Mouse (Mus musculus) midbrain, embryonic 11.5 days (tissue): ENCODE results near the gene Frmd5. TPM values are rescaled to one million over a fixed set of nuclear protein-coding genes. Genes with fewer than 3 reads are reported as not detected.
A peak's percentile ranks its signal among the peaks of the same experiment; 100 is the strongest.

Experiments used
- ATAC-seq: fragments of 200-750 bp; cut with Nextera tagmentation; 2 replicates; pipeline ENCODE4 v1.8.0; 2017; ENCODE audit warnings: moderate TSS enrichment, moderate library complexity; ENCODE audit not compliant: low FRiP score
- DNase-seq: peaks from one replicate; pipeline ENCODE4 v3.0.0; 2015; ENCODE audit warnings: low spot score; ENCODE audit errors: missing footprints
- H3K27ac ChIP-seq: fragments of 300-500 bp; sonication (generic); 2 replicates; pipeline ENCODE4 v1.5.1; 2014; ENCODE audit warnings: low read depth, low read length
- H3K27me3 ChIP-seq: fragments of 300-500 bp; sonication (generic); 2 replicates; pipeline ENCODE4 v1.6.1; 2014; ENCODE audit warnings: mild to moderate bottlenecking, low read length, moderate library complexity, mixed read lengths; ENCODE audit not compliant: control insufficient read depth, insufficient read depth
- H3K36me3 ChIP-seq: fragments of 300-500 bp; sonication (generic); 2 replicates; pipeline ENCODE4 v1.6.1; 2014; ENCODE audit warnings: mild to moderate bottlenecking, low read length, moderate library complexity, mixed read lengths; ENCODE audit not compliant: control insufficient read depth, insufficient read depth
- H3K4me1 ChIP-seq: fragments of 300-500 bp; sonication (generic); 2 replicates; pipeline ENCODE4 v1.6.1; 2014; ENCODE audit warnings: low read length; ENCODE audit not compliant: control insufficient read depth, insufficient read depth
- H3K4me2 ChIP-seq: fragments of 300-500 bp; sonication (generic); 2 replicates; pipeline ENCODE4 v1.6.1; 2014; ENCODE audit warnings: mild to moderate bottlenecking, moderate library complexity
- H3K4me3 ChIP-seq: fragments of 300-500 bp; sonication (generic); 2 replicates; pipeline ENCODE4 v1.5.1; 2014; ENCODE audit warnings: low read depth, low read length
- H3K9ac ChIP-seq: fragments of 300-500 bp; sonication (generic); 2 replicates; pipeline ENCODE4 v1.6.1; 2014; ENCODE audit warnings: low read length
- H3K9me3 ChIP-seq: fragments of 300-500 bp; sonication (generic); 2 replicates; pipeline ENCODE4 v1.6.1; 2016; ENCODE audit warnings: low read length; ENCODE audit not compliant: control insufficient read depth
- WGBS: fragments of 180-500 bp; shearing (Covaris S2); extraction: QIAGEN DNeasy Blood & Tissue Kit; methylation state at CpG from one replicate; pipeline ENCODE4 v1.1.7; 2014; 5-methylcytosine and 5-hydroxymethylcytosine counted together
- polyA plus RNA-seq: library from polyadenylated mRNA; unstranded; fragments of >200 nt; fragmentation: Nextera tagmentation; extraction: Ambion mirVana; gene quantifications from 2 replicates; pipeline ENCODE4 v1.2.1, GENCODE M21; 2014

The Frmd5 gene
- polyA plus RNA-seq, 1 experiment from 2014 or later, result 12.7 TPM

GRCm38 (mm10) chr2:121723796-121724195 lies 83.1 kb downstream of the Frmd5 start:
- 86% methylated on average over 8 of the region's 8 CpGs for WGBS
- H3K4me1 ChIP-seq, result no peaks in the 10 kb centered on the region
- no peak overlapping the region for H3K4me2 ChIP-seq
- no peak overlapping the region for H3K27ac ChIP-seq
- H3K4me3 ChIP-seq, result no peak overlapping the region
- ATAC-seq, result no peak
- H3K9me3 ChIP-seq, result no peaks in the 10 kb centered on the region
- no peaks in the 10 kb centered on the region for H3K27me3 ChIP-seq
- DNase-seq, result peak; percentile 65
- H3K9ac ChIP-seq, result no peak overlapping the region
- H3K36me3 ChIP-seq, result no peaks in the 10 kb centered on the region

- no peaks in the 10 kb centered on the region for H3K36me3 ChIP-seq
- H3K4me2 ChIP-seq, result no peak overlapping the region
- H3K9ac ChIP-seq, result no peak overlapping the region
- no peak for DNase-seq
- no peak overlapping the region for H3K4me3 ChIP-seq
- H3K27ac ChIP-seq, result no peak overlapping the region
- no peaks in the 10 kb centered on the region for H3K9me3 ChIP-seq
- no peak for ATAC-seq
- WGBS, result 74% methylated on average over 6 of the region's 6 CpGs
- H3K4me1 ChIP-seq, result no peaks in the 10 kb centered on the region
- no peaks in the 10 kb centered on the region for H3K27me3 ChIP-seq
These were observed 87.9 kb downstream of the Frmd5 start for GRCm38 (mm10) chr2:121719000-121719399.

- H3K4me2 ChIP-seq, result no peak overlapping the region
- no peak overlapping the region for H3K9ac ChIP-seq
- WGBS, result 61% methylated on average over 3 of the region's 3 CpGs
- ATAC-seq (0 out of 2 replicates have a peak, but pooled peaks have one; percentile 48), DNase-seq (no peak)
- no peaks in the 10 kb centered on the region for H3K9me3 ChIP-seq
- no peak overlapping the region for H3K27ac ChIP-seq
- no peaks in the 10 kb centered on the region for H3K27me3 ChIP-seq
- H3K4me3 ChIP-seq, result no peak overlapping the region
- no peaks in the 10 kb centered on the region for H3K4me1 ChIP-seq
- H3K36me3 ChIP-seq, result no peaks in the 10 kb centered on the region
These were observed 89.8 kb downstream of the Frmd5 start for GRCm38 (mm10) chr2:121717133-121717532.

DNA sequence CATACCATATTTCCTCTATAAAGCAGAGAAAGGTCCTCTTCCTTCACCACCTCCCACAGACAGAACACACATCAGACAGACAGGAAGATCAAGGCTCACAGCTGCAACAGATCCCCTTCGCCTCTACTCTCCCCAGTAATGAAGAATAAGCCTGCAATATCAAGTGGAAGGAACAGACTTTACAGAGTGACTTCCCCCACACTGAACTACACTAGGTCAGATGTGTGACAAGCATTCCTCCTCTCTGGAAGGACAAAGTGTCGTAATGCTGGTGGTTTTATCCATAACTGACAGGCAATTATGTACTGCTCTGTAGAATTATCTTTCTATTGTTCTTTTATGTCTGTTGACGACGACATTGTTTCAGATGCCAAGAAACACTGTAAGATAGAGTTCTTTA lies 93.3 kb downstream of the Frmd5 start:
- Histone ChIP-seq H3K4me3 (no peak overlapping the region), H3K9me3 (no peaks in the 10 kb centered on the region), H3K27ac (no peak overlapping the region), H3K27me3 (no peaks in the 10 kb centered on the region), H3K9ac (no peak overlapping the region), H3K36me3 (no peaks in the 10 kb centered on the region), H3K4me1 (peaks cover 2% of the 10 kb centered on the region; the same call in 1 of the 2 replicates), H3K4me2 (no peak overlapping the region)
- 91% methylated on average over 4 of the region's 4 CpGs for WGBS
- ATAC-seq (no peak), DNase-seq (peak; percentile 78)

DNA sequence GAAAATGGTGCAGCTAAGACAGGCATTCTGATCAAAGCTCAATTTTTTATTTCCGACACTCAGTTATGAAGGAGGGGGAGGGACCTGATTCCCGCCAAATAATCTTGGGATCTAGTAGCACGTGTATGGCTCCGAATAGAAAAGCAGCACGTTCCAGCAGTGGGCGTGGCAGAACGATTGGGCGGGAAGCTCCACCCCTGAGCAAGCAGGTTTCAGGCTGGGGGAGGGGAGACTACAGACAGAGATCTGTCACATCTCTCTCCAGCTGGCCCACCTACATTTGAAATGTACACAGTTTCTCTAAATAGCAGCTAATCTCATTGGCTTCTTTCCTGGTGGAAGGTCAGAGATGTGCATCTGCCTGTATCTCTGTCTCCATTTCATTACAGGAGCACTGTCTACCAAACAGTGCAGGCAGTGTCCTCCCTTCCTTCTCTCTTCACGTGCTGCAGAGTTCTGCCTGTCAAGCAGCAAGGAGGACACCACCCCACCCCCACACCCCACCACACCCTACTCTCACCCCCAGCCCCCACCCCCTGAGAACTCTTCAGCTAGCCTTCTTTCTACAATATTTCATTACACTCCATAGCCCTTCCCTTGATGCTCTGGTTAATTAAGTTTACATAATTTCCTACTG lies 95.0 kb downstream of the Frmd5 start:
- Histone ChIP-seq H3K36me3 (no peaks in the 10 kb centered on the region), H3K9me3 (no peaks in the 10 kb centered on the region), H3K4me3 (no peak overlapping the region), H3K27ac (no peak overlapping the region), H3K4me2 (no peak overlapping the region), H3K4me1 (peaks cover 2% of the 10 kb centered on the region; the same call in 1 of the 2 replicates), H3K27me3 (no peaks in the 10 kb centered on the region), H3K9ac (no peak overlapping the region)
- WGBS, result 33% methylated on average over 9 of the region's 9 CpGs
- DNase-seq (no peak), ATAC-seq (no peak)

- no peak overlapping the region for H3K4me3 ChIP-seq
- DNase-seq, result peak; percentile 53
- no peak overlapping the region for H3K4me2 ChIP-seq
- H3K9ac ChIP-seq, result no peak overlapping the region
- H3K4me1 ChIP-seq, result peaks cover 2% of the 10 kb centered on the region; the same call in 1 of the 2 replicates
- H3K27ac ChIP-seq, result no peak overlapping the region
- H3K36me3 ChIP-seq, result no peaks in the 10 kb centered on the region
- WGBS, result 84% methylated on average over 4 of the region's 4 CpGs
- no peaks in the 10 kb centered on the region for H3K27me3 ChIP-seq
- ATAC-seq, result no peak
- H3K9me3 ChIP-seq, result no peaks in the 10 kb centered on the region
These were observed 97.8 kb downstream of the Frmd5 start for GRCm38 (mm10) chr2:121709096-121709495.

DNA sequence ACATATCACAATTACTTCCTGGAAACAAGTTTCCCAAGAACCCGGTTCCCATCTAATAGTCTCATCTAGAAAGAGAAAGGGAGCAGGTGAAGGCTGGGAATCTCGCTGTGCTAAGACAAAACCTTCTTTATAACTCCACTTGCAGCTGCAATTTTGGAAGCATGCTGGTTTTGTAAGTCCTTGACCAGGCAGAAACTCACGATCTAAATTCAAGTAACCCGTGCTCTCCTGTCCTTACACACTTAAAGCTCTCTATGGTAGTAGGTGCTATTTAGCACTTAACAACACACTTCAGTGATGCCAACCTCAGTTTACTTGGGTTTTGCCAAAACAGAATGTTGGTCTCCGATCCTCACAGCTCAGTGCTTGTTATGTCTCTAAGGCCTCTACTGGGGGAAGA lies 99.4 kb downstream of the Frmd5 start:
- Histone ChIP-seq H3K36me3 (no peaks in the 10 kb centered on the region), H3K4me1 (peaks cover 2% of the 10 kb centered on the region; the same call in 1 of the 2 replicates), H3K4me3 (no peak overlapping the region), H3K4me2 (no peak overlapping the region), H3K27ac (no peak overlapping the region), H3K27me3 (no peaks in the 10 kb centered on the region), H3K9ac (no peak overlapping the region), H3K9me3 (no peaks in the 10 kb centered on the region)
- DNase-seq, result peak; percentile 82
- ATAC-seq, result no peak
- 88% methylated on average over 5 of the region's 5 CpGs for WGBS

GRCm38 (mm10) chr2:121705756-121706155 lies 101.1 kb downstream of the Frmd5 start:
- Histone ChIP-seq H3K36me3 (no peaks in the 10 kb centered on the region), H3K4me1 (no peaks in the 10 kb centered on the region), H3K4me2 (no peak overlapping the region), H3K4me3 (no peak overlapping the region), H3K9ac (no peak overlapping the region), H3K27ac (no peak overlapping the region), H3K9me3 (no peaks in the 10 kb centered on the region), H3K27me3 (no peaks in the 10 kb centered on the region)
- peak; percentile 49 for DNase-seq
- no peak for ATAC-seq
- WGBS, result 72% methylated on average over 2 of the region's 2 CpGs

- Histone ChIP-seq H3K36me3 (no peaks in the 10 kb centered on the region), H3K27me3 (no peaks in the 10 kb centered on the region), H3K4me3 (no peak overlapping the region), H3K9ac (no peak overlapping the region), H3K9me3 (no peaks in the 10 kb centered on the region), H3K4me1 (peaks cover 3% of the 10 kb centered on the region; the same call in 1 of the 2 replicates), H3K27ac (no peak overlapping the region), H3K4me2 (no peak overlapping the region)
- no peak for ATAC-seq
- 32% methylated on average over 6 of the region's 6 CpGs for WGBS
- no peak for DNase-seq
These were observed 107.6 kb downstream of the Frmd5 start for GRCm38 (mm10) chr2:121699331-121699730.
